Mouse (Mus musculus) myocyte (in vitro differentiated cells): ENCODE measurements around the gene Trpv1. TPM values are rescaled to one million over a fixed set of nuclear protein-coding genes. Genes with fewer than 3 reads are reported as not detected.

Experiments used
- H3K27me3 ChIP-seq: one replicate; pipeline ENCODE4 v1.6.1; 2011; ENCODE audit not compliant: control insufficient read depth, insufficient read depth, insufficient read length
- H3K36me3 ChIP-seq: one replicate; pipeline ENCODE4 v1.6.1; 2011; ENCODE audit not compliant: control insufficient read depth, insufficient read depth
- H3K4me2 ChIP-seq: one replicate; pipeline ENCODE4 v1.6.1; 2011; ENCODE audit warnings: low read depth, control low read depth
- H3K4me3 ChIP-seq: one replicate; pipeline ENCODE4 v1.5.1; 2011; ENCODE audit warnings: mild to moderate bottlenecking, control low read depth, moderate library complexity
- H3K79me2 ChIP-seq: one replicate; pipeline ENCODE4 v1.6.1; 2011; ENCODE audit not compliant: control insufficient read depth, insufficient read depth
- H3ac ChIP-seq: one replicate; pipeline ENCODE4 v1.6.1; 2011; ENCODE audit not compliant: control insufficient read depth, insufficient read length
- CEBPB ChIP-seq: IDR thresholded peaks from 2 replicates; pipeline ENCODE4 v1.6.1; 2011; ENCODE audit warnings: mild to moderate bottlenecking, moderate library complexity; ENCODE audit not compliant: poor library complexity, insufficient read depth, severe bottlenecking
- E2F4 ChIP-seq: IDR thresholded peaks from one replicate; pipeline ENCODE4 v1.6.1; 2011; ENCODE audit warnings: mild to moderate bottlenecking, control low read depth, moderate library complexity; ENCODE audit not compliant: insufficient read depth
- MAX ChIP-seq: IDR thresholded peaks from one replicate; pipeline ENCODE4 v1.6.1; 2011; ENCODE audit warnings: low read depth, mild to moderate bottlenecking, control low read depth
- MYOD1 ChIP-seq, 3 experiments: IDR thresholded peaks; one replicate each; pipeline ENCODE4 v1.6.1; 2011; ENCODE audit warnings: control low read depth in 2 of 3, low read depth in 2 of 3, mild to moderate bottlenecking in 2 of 3, moderate library complexity in 1 of 3; ENCODE audit not compliant: insufficient read length in 2 of 3, control insufficient read depth in 1 of 3
- MYOG ChIP-seq, 3 experiments: IDR thresholded peaks; one replicate each; pipeline ENCODE4 v1.6.1; 2011; ENCODE audit warnings: control low read depth in 2 of 3, low read depth in 2 of 3, mild to moderate bottlenecking in 2 of 3; ENCODE audit not compliant: insufficient read length in 2 of 3, control insufficient read depth in 1 of 3, insufficient read depth in 1 of 3
- POLR2A ChIP-seq: IDR thresholded peaks from one replicate; pipeline ENCODE4 v1.6.1; 2011; ENCODE audit warnings: low read depth, mild to moderate bottlenecking, control low read depth, moderate library complexity; ENCODE audit not compliant: insufficient read length
- POLR2AphosphoS2 ChIP-seq: IDR thresholded peaks from one replicate; pipeline ENCODE4 v1.6.1; 2011; ENCODE audit warnings: low read depth, control low read depth; ENCODE audit not compliant: insufficient read length
- REST ChIP-seq: IDR thresholded peaks from one replicate; pipeline ENCODE4 v1.6.1; 2011; ENCODE audit warnings: mild to moderate bottlenecking, control low read depth, moderate library complexity; ENCODE audit not compliant: insufficient read depth, insufficient read length
- SRF ChIP-seq: IDR thresholded peaks from one replicate; pipeline ENCODE4 v1.6.1; 2011; ENCODE audit warnings: low read depth; ENCODE audit not compliant: control insufficient read depth, insufficient read length
- TCF12 ChIP-seq: IDR thresholded peaks from one replicate; pipeline ENCODE4 v1.6.1; 2011; ENCODE audit warnings: mild to moderate bottlenecking, control low read depth; ENCODE audit not compliant: poor library complexity, insufficient read depth, severe bottlenecking
- TCF3 ChIP-seq: IDR thresholded peaks from one replicate; pipeline ENCODE4 v1.6.1; 2011; ENCODE audit warnings: low read depth, control low read depth; ENCODE audit not compliant: insufficient read length
- USF1 ChIP-seq: IDR thresholded peaks from one replicate; pipeline ENCODE4 v1.6.1; 2011; ENCODE audit warnings: low read depth, mild to moderate bottlenecking, control low read depth, moderate library complexity
- polyA plus RNA-seq: library from polyadenylated mRNA; unstranded; fragments of >200 nt; fragmentation: generic; extraction: Trizol; gene quantifications from one replicate; pipeline ENCODE4 v1.2.1, GENCODE M21; 2012; ENCODE audit warnings: missing spikeins

The Trpv1 gene
- polyA plus RNA-seq, 1 experiment = 0.17 TPM

- TF ChIP-seq POLR2AphosphoS2 = no peak
- no peak for TF ChIP-seq MAX
- no peak for TF ChIP-seq MYOD1 (IDR thresholded peaks at IDR 0.05; ENCODE audit: control insufficient read depth in 1 of 3, insufficient read length in 2 of 3, low read depth in 2 of 3)
- no peak for TF ChIP-seq POLR2A
- no peak for TF ChIP-seq REST
- TF ChIP-seq TCF12 = no peak
- 0 out of 2 replicates have a peak, but pooled peaks have one; percentile 37 for TF ChIP-seq CEBPB
- TF ChIP-seq SRF = no peak
- H3K4me3 ChIP-seq = no peak overlapping the region
- H3K27me3 ChIP-seq = no peaks in the 10 kb centered on the region
- no peaks in the 10 kb centered on the region for H3K79me2 ChIP-seq
- H3ac ChIP-seq = no peak overlapping the region
- peak overlapping the region; percentile 30 for H3K4me2 ChIP-seq
- no peaks in the 10 kb centered on the region for H3K36me3 ChIP-seq
Observed at GRCm38 (mm10) chr11:73283926-73284325, 49.8 kb downstream of the Trpv1 start.

GRCm38 (mm10) chr11:73284351-73284750 lies 50.3 kb downstream of the Trpv1 start:
- Histone ChIP-seq H3K4me3 (no peak overlapping the region), H3K79me2 (no peaks in the 10 kb centered on the region), H3K27me3 (no peaks in the 10 kb centered on the region), H3ac (no peak overlapping the region), H3K4me2 (peak overlapping the region; percentile 30), H3K36me3 (no peaks in the 10 kb centered on the region)
- TF ChIP-seq CEBPB = peak; percentile 81
- no peak for TF ChIP-seq E2F4

GRCm38 (mm10) chr11:73289621-73290020 lies 55.5 kb downstream of the Trpv1 start:
- TF ChIP-seq REST (no peak), MYOG (IDR thresholded peaks at IDR 0.05; ENCODE audit: control insufficient read depth in 1 of 3, insufficient read depth in 1 of 3, insufficient read length in 2 of 3, low read depth in 2 of 3) (no peak), TCF3 (no peak), CEBPB (no peak), MYOD1 (IDR thresholded peaks at IDR 0.05; ENCODE audit: control insufficient read depth in 1 of 3, insufficient read length in 2 of 3, low read depth in 2 of 3) (no peak), POLR2A (no peak), MAX (no peak), E2F4 (no peak), SRF (no peak), USF1 (no peak)
- H3K4me3 ChIP-seq = no peak overlapping the region
- no peak overlapping the region for H3K4me2 ChIP-seq
- no peak overlapping the region for H3ac ChIP-seq
- no peaks in the 10 kb centered on the region for H3K27me3 ChIP-seq
- H3K36me3 ChIP-seq = no peaks in the 10 kb centered on the region
- H3K79me2 ChIP-seq = no peaks in the 10 kb centered on the region

GRCm38 (mm10) chr11:73303123-73303522 lies 69.0 kb downstream of the Trpv1 start:
- TF ChIP-seq SRF (no peak), CEBPB (no peak), TCF3 (no peak), POLR2AphosphoS2 (no peak), E2F4 (no peak), POLR2A (no peak), TCF12 (no peak)
- H3K4me3 ChIP-seq = no peak overlapping the region
- no peaks in the 10 kb centered on the region for H3K79me2 ChIP-seq
- H3ac ChIP-seq = no peak overlapping the region
- no peak overlapping the region for H3K4me2 ChIP-seq
- no peaks in the 10 kb centered on the region for H3K36me3 ChIP-seq
- H3K27me3 ChIP-seq = no peaks in the 10 kb centered on the region

Other genes with a start within 250 kb of the Trpv1 start
- 0.24 TPM for gene P2rx1, start 235.2 kb upstream of the Trpv1 start, polyA plus RNA-seq
- gene Camkk1, start 215.3 kb upstream of the Trpv1 start, polyA plus RNA-seq = 3.3 TPM
- 3.5 TPM for gene Ncbp3, start 186.5 kb upstream of the Trpv1 start, polyA plus RNA-seq
- gene Itgae, start 143.7 kb upstream of the Trpv1 start, polyA plus RNA-seq = 0.06 TPM
- 3.3 TPM for gene Haspin, start 96.0 kb upstream of the Trpv1 start, polyA plus RNA-seq
- 3.5 TPM for gene P2rx5, start 73.9 kb upstream of the Trpv1 start, polyA plus RNA-seq
- 68.2 TPM for gene Emc6, start 57.3 kb upstream of the Trpv1 start, polyA plus RNA-seq
- 85.2 TPM for gene Tax1bp3, start 57.2 kb upstream of the Trpv1 start, polyA plus RNA-seq
- gene Ctns, start 35.2 kb upstream of the Trpv1 start, polyA plus RNA-seq = 11.6 TPM
- gene Shpk, start 34.8 kb upstream of the Trpv1 start, polyA plus RNA-seq = 1.3 TPM
- 0.05 TPM for gene Trpv3, start 33.1 kb downstream of the Trpv1 start, polyA plus RNA-seq
- gene Aspa, start 95.3 kb downstream of the Trpv1 start, polyA plus RNA-seq = 5.3 TPM
- gene Gm49340, start 95.4 kb downstream of the Trpv1 start, polyA plus RNA-seq = not detected
- not detected for gene Spata22, start 95.4 kb downstream of the Trpv1 start, polyA plus RNA-seq
- gene Olfr20, start 116.5 kb downstream of the Trpv1 start, polyA plus RNA-seq = not detected
- gene Olfr376, start 137.0 kb downstream of the Trpv1 start, polyA plus RNA-seq = not detected
- gene Olfr1, start 165.3 kb downstream of the Trpv1 start, polyA plus RNA-seq = not detected
- not detected for gene Olfr378, start 194.2 kb downstream of the Trpv1 start, polyA plus RNA-seq
- not detected for gene Olfr380, start 223.2 kb downstream of the Trpv1 start, polyA plus RNA-seq